Mouse (Mus musculus): ENCODE results near the gene Pard3. TPM values are rescaled to one million over a fixed set of nuclear protein-coding genes. Genes with fewer than 3 reads are reported as not detected.

Gene Pard3
- polyA plus RNA-seq, 1 experiment: 11.3 TPM

- TF ChIP-seq CTCF (IDR thresholded peaks at IDR 0.05; ENCODE audit: extremely low read depth, insufficient read depth, low read length) (no peak), POLR2A (IDR thresholded peaks at IDR 0.05; ENCODE audit: extremely low read depth, insufficient read depth, low read length) (no peak)
Measured at GRCm38 (mm10) chr8:127081297-127081696, 17.6 kb downstream of the Pard3 start.

GRCm38 (mm10) chr8:127082486-127082885 lies 18.8 kb downstream of the Pard3 start:
- Histone ChIP-seq H3K4me1 (ENCODE audit: control insufficient read depth, insufficient read depth, low read length) (no peaks in the 10 kb centered on the region), H3K27ac (ENCODE audit: insufficient read depth, low read length) (no peak overlapping the region), H3K4me3 (ENCODE audit: insufficient read depth, low read length) (no peak overlapping the region)
- TF ChIP-seq CTCF (IDR thresholded peaks at IDR 0.05; ENCODE audit: extremely low read depth, insufficient read depth, low read length): no peak
- TF ChIP-seq POLR2A (IDR thresholded peaks at IDR 0.05; ENCODE audit: extremely low read depth, insufficient read depth, low read length): no peak

More at GRCm38 (mm10) chr8:127081297-127081696, 17.6 kb downstream of the Pard3 start:
- H3K4me1 ChIP-seq (ENCODE audit: control insufficient read depth, insufficient read depth, low read length): no peaks in the 10 kb centered on the region
- H3K4me3 ChIP-seq (ENCODE audit: insufficient read depth, low read length): no peak overlapping the region
- no peak overlapping the region for H3K27ac ChIP-seq (ENCODE audit: insufficient read depth, low read length)

DNA sequence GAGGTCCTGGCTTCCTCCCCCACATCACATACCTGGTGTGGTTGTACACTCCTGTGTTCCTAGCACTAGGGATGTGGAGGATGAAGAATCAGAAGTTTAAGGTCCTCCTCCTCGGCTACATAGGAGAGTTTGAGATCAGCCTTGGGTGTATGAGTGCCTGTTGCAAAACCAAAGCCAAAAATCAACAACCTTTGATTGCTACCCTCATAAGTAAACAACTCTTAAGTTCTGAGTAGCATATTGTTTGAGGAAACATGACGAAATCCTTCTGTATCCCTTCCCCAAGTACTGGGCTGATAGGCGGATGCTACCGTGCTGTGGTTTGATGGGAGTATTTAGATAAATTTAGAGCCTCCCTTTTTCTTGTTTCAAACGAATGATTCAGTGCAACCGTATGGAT lies 20.9 kb downstream of the Pard3 start:
- TF ChIP-seq CTCF (IDR thresholded peaks at IDR 0.05; ENCODE audit: extremely low read depth, insufficient read depth, low read length): no peak
- TF ChIP-seq POLR2A (IDR thresholded peaks at IDR 0.05; ENCODE audit: extremely low read depth, insufficient read depth, low read length): no peak
- Histone ChIP-seq H3K27ac (ENCODE audit: insufficient read depth, low read length) (no peak overlapping the region), H3K4me3 (ENCODE audit: insufficient read depth, low read length) (no peak overlapping the region)

DNA sequence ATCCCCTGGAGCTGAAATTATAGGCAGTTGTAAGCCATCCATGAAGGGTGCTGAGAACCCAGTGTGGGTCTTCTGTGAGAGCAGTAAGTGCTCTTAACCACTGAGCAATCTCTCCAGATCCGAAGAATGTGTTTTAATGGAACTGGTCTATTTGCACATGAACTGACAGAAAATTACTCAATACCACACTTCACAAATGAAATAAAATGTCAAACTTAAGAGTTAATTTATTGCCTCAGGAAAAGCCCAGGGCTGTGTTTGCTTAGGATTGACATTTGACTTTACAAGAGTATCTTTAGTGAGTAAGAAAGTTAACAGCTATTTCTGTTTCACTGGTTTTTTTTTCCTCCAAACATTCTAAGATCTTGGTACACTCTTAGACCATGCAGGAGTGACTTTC lies 23.7 kb downstream of the Pard3 start:
- H3K4me1 ChIP-seq (ENCODE audit: control insufficient read depth, insufficient read depth, low read length): no peaks in the 10 kb centered on the region; the same call in 1 of the 2 replicates
- TF ChIP-seq CTCF (IDR thresholded peaks at IDR 0.05; ENCODE audit: extremely low read depth, insufficient read depth, low read length) (no peak), POLR2A (IDR thresholded peaks at IDR 0.05; ENCODE audit: extremely low read depth, insufficient read depth, low read length) (no peak)

More for the DNA sequence above, 20.9 kb downstream of the Pard3 start:
- no peaks in the 10 kb centered on the region for H3K4me1 ChIP-seq (ENCODE audit: control insufficient read depth, insufficient read depth, low read length)

GRCm38 (mm10) chr8:127088372-127088771 lies 24.7 kb downstream of the Pard3 start:
- no peak for TF ChIP-seq POLR2A (IDR thresholded peaks at IDR 0.05; ENCODE audit: extremely low read depth, insufficient read depth, low read length)
- no peak for TF ChIP-seq CTCF (IDR thresholded peaks at IDR 0.05; ENCODE audit: extremely low read depth, insufficient read depth, low read length)
- Histone ChIP-seq H3K27ac (ENCODE audit: insufficient read depth, low read length) (no peak overlapping the region), H3K4me1 (ENCODE audit: control insufficient read depth, insufficient read depth, low read length) (no peaks in the 10 kb centered on the region; the same call in 1 of the 2 replicates), H3K4me3 (ENCODE audit: insufficient read depth, low read length) (no peak overlapping the region)

More for the DNA sequence above, 23.7 kb downstream of the Pard3 start:
- Histone ChIP-seq H3K27ac (ENCODE audit: insufficient read depth, low read length) (no peak overlapping the region), H3K4me3 (ENCODE audit: insufficient read depth, low read length) (no peak overlapping the region)

DNA sequence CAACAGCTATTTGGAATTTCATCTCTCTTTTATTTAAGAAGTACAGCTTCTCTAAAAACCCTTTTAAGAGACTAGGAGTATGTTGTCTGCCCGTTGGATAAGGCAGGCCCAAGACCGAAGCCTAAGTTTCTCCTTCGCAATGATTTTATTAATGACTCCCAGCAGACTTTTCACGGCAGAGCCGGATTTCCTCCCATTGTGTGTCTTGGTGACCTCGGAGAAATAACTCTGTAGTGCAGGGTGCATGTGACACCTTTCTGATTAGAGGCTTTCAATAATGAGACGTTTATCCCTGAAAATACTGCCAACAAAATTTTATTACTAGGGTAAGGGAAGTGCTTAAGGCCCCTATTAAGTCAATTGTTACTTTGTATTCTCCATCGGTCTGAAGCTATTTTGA lies 25.3 kb downstream of the Pard3 start:
- no peak for TF ChIP-seq POLR2A (IDR thresholded peaks at IDR 0.05; ENCODE audit: extremely low read depth, insufficient read depth, low read length)
- TF ChIP-seq CTCF (IDR thresholded peaks at IDR 0.05; ENCODE audit: extremely low read depth, insufficient read depth, low read length): no peak
- no peak overlapping the region for H3K27ac ChIP-seq (ENCODE audit: insufficient read depth, low read length)
- H3K4me3 ChIP-seq (ENCODE audit: insufficient read depth, low read length): no peak overlapping the region
- H3K4me1 ChIP-seq (ENCODE audit: control insufficient read depth, insufficient read depth, low read length): no peaks in the 10 kb centered on the region; the same call in 1 of the 2 replicates

DNA sequence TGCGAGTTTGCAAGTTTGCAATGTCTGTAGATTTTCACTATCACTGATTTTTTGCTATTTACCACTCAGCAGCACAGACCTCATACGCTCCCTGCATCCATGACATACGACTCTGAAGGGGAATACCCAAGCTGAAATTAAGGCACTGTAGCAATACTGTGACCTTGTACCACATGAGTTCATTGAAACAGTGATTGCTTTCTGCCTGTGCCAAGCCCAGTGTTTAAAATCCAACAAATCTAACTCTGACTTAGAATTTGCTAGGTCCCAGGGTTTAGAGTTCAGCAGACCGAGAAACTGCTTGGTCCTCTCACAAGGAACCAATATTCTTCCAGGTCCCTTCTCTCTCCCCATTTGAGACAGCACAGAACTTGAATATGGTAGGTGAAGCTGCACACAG lies 26.7 kb downstream of the Pard3 start:
- Histone ChIP-seq H3K4me1 (ENCODE audit: control insufficient read depth, insufficient read depth, low read length) (no peaks in the 10 kb centered on the region; the same call in 1 of the 2 replicates), H3K4me3 (ENCODE audit: insufficient read depth, low read length) (no peak overlapping the region), H3K27ac (ENCODE audit: insufficient read depth, low read length) (no peak overlapping the region)
- TF ChIP-seq CTCF (IDR thresholded peaks at IDR 0.05; ENCODE audit: extremely low read depth, insufficient read depth, low read length): no peak
- no peak for TF ChIP-seq POLR2A (IDR thresholded peaks at IDR 0.05; ENCODE audit: extremely low read depth, insufficient read depth, low read length)

DNA sequence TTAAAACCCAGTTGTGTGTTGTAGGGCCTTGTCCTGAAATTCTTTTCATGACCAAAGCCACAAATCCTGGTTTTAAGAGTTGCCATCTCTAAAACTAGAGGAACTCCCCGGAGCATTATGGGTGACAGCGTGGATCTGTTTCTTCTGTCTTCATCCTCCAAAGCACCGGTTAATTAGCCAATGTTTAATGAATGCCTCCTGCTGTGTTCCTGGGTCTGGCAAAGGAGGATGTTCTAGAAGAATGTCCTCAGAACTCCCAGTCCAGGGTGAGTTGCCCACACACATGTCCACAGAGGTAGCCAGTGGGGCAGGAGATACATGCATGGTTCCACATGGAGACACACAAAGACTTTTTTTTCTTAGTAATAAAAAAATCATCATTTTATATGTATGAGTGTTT lies 28.2 kb downstream of the Pard3 start:
- TF ChIP-seq CTCF (IDR thresholded peaks at IDR 0.05; ENCODE audit: extremely low read depth, insufficient read depth, low read length) (no peak), POLR2A (IDR thresholded peaks at IDR 0.05; ENCODE audit: extremely low read depth, insufficient read depth, low read length) (no peak)
- H3K4me1 ChIP-seq (ENCODE audit: control insufficient read depth, insufficient read depth, low read length): no peaks in the 10 kb centered on the region; the same call in 1 of the 2 replicates

DNA sequence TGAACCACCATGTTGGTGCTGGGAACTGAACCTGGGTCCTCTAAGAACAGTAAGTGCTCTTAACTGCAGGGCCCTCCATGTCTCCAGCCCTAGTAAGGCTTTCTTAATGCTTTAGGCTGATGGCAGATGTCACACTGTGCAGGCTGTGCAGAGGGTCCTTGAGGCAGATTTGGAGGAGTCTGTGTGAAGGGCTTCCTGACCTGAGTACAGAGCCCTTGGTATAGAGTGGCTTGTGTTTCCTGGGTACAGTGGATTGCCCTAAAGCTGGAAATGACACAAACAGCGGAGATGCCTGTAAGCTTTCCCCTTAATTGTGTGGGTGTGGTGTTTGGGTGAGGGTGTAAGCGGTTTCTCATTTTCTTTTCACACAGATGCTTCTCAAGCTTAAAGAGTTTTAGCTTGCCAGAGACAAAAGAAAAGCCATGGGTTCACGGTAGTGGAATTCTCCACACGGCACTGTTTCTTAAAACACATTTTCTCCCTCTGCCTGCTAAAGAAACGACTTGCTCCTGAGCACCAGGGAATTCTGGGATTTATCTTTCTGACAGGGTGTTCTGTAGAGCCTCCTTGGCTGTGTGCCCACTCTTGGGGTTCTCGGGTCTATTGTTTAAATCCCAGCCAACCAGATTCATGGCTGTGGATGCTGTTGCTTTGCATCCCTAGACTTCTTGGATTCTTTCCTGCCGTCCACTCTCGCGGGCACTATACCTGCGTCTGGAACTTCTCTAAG lies 28.9 kb downstream of the Pard3 start:
- TF ChIP-seq CTCF (IDR thresholded peaks at IDR 0.05; ENCODE audit: extremely low read depth, insufficient read depth, low read length): no peak
- no peak for TF ChIP-seq POLR2A (IDR thresholded peaks at IDR 0.05; ENCODE audit: extremely low read depth, insufficient read depth, low read length)
- Histone ChIP-seq H3K4me1 (ENCODE audit: control insufficient read depth, insufficient read depth, low read length) (no peaks in the 10 kb centered on the region; the same call in 1 of the 2 replicates), H3K27ac (ENCODE audit: insufficient read depth, low read length) (no peak overlapping the region)

More for the DNA sequence above, 28.2 kb downstream of the Pard3 start:
- Histone ChIP-seq H3K27ac (ENCODE audit: insufficient read depth, low read length) (no peak overlapping the region), H3K4me3 (ENCODE audit: insufficient read depth, low read length) (no peak overlapping the region)

DNA sequence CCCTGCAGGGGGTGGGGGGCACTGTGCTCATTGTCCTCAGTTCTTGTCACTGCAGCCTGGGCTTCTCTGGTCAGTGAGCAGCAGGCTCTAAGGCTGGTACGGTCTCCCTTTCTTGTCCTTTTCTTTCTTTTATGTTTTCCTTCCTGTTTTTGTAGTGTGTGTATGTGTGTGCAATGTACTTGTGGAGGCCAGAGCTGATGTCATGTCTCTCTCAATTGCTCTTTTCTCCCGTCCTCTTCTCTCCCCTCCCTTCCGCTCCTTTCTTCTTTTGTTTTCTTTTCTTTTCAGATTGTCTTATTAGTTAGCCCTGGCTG lies 29.4 kb downstream of the Pard3 start:
- H3K4me1 ChIP-seq (ENCODE audit: control insufficient read depth, insufficient read depth, low read length): no peaks in the 10 kb centered on the region; the same call in 1 of the 2 replicates
- no peak for TF ChIP-seq POLR2A (IDR thresholded peaks at IDR 0.05; ENCODE audit: extremely low read depth, insufficient read depth, low read length)
- no peak for TF ChIP-seq CTCF (IDR thresholded peaks at IDR 0.05; ENCODE audit: extremely low read depth, insufficient read depth, low read length)
- no peak overlapping the region for H3K27ac ChIP-seq (ENCODE audit: insufficient read depth, low read length)
- no peak overlapping the region for H3K4me3 ChIP-seq (ENCODE audit: insufficient read depth, low read length)

More for the DNA sequence above, 28.9 kb downstream of the Pard3 start:
- H3K4me3 ChIP-seq (ENCODE audit: insufficient read depth, low read length): no peak overlapping the region
